Mouse (Mus musculus) urinary bladder, adult 18-20 months (tissue): ENCODE results near the gene Cntrob.

Experiments
- DNase-seq, 2 experiments: peaks; one replicate each; pipeline ENCODE4 v3.0.0; 2022; ENCODE audit warnings: low spot score in 2 of 2, mixed read lengths in 2 of 2

Gene Cntrob

DNA sequence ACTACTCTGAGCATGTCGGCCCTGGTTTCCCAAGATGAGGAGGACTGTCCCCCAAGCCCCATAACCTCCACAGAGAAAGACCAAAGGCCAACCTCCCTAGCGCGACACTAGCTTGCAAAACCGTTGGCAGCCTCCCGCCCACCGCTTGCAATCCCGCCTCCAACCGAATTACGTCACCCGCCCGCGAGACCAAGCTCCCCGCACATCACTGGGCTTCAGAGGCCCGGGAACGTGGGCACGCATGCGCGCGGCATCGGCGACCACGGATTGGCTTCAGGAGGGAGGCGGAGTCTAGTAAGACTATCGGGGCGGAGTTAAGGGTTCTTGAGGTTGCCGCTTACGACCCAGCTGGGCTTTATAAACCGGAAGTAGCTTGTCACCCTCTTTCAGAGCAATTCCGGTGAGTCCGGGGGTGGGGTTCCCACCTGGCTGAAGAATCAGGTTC, at the start of gene Cntrob, which contains the start of gene Trappc1:
Gene Cntrob (minus strand): TSS at position 109 of the 445 bp plus-strand sequence.
Gene Trappc1 (plus strand): TSS at position 314 of the 445 bp plus-strand sequence.
- peak; percentile 90 to 99 for DNase-seq

- no peak for DNase-seq
Measured at GRCm38 (mm10) chr11:69372780-69373170, 49.2 kb upstream of the Cntrob start.

GRCm38 (mm10) chr11:69372056-69372779, 48.6 kb upstream of the Cntrob start:
- no peak for DNase-seq

- DNase-seq: no peak
Measured at GRCm38 (mm10) chr11:69371601-69372000, 48.0 kb upstream of the Cntrob start.

DNA sequence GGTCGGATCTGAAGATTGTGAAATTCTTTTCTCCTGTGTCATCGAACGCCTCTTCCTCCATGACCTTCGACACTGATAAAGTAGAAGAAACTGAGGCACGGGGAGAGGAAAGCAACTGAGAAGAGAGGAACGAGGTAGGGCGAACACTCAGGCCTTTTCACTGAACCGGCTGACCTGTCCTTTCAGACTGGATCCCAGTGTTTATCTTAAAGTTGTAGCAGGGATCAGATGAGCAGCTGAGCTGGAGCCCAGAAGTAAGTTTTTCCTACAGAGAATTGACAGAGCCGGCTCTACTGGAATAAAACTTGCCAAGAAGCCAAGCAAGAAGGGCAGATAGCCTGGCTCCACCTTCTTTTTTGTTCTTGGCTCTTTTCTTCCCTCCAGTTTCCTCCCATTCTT, 47.2 kb upstream of the Cntrob start:
- peak in 1 of 2 experiments; percentile 8 for DNase-seq

GRCm38 (mm10) chr11:69369990-69370816, 46.6 kb upstream of the Cntrob start:
- DNase-seq: no peak

GRCm38 (mm10) chr11:69369215-69369989, 45.8 kb upstream of the Cntrob start, which contains the start of gene Chd3:
Chd3 (minus strand) TSS chr11:69369406.
- DNase-seq: no peak

GRCm38 (mm10) chr11:69368356-69369214, 45.0 kb upstream of the Cntrob start:
- DNase-seq: peak in 1 of 2 experiments; percentile 49

GRCm38 (mm10) chr11:69367616-69368355, 44.2 kb upstream of the Cntrob start:
- peak in 1 of 2 experiments; percentile 44 for DNase-seq

GRCm38 (mm10) chr11:69366855-69367615, 43.5 kb upstream of the Cntrob start:
- DNase-seq: peak in 1 of 2 experiments; percentile 34

- DNase-seq: peak; percentile 90 to 94
Measured at GRCm38 (mm10) chr11:69366157-69366854, 42.7 kb upstream of the Cntrob start.

GRCm38 (mm10) chr11:69365722-69366121, 42.1 kb upstream of the Cntrob start:
- peak; percentile 44 to 54 for DNase-seq

DNA sequence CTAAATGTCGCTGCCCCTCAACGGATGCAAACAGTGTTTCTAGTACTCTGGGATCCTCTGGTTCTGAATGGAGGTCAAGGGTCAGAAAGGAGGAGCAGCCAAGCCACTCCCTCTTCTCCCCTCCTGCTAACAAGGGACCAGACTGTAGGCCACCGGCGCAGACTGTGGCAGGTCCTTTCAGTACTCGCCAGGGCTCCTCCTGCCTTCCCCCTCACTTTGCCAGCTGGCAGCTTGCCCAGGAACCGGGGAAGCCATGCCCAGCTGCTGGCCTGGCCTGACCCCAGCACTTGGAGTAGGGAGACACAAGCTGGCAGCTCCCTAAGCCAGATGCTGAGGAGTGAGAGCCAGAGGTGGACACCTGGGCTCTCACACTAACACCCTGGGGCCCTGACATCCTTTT, 41.3 kb upstream of the Cntrob start:
- DNase-seq: peak; percentile 86 to 88

GRCm38 (mm10) chr11:69364376-69364775, 40.8 kb upstream of the Cntrob start:
- no peak for DNase-seq

- no peak for DNase-seq
Measured at GRCm38 (mm10) chr11:69362479-69362878, 38.9 kb upstream of the Cntrob start.

- DNase-seq: no peak
Measured at GRCm38 (mm10) chr11:69362021-69362420, 38.4 kb upstream of the Cntrob start.

GRCm38 (mm10) chr11:69357690-69358089, 34.1 kb upstream of the Cntrob start:
- DNase-seq: no peak

DNA sequence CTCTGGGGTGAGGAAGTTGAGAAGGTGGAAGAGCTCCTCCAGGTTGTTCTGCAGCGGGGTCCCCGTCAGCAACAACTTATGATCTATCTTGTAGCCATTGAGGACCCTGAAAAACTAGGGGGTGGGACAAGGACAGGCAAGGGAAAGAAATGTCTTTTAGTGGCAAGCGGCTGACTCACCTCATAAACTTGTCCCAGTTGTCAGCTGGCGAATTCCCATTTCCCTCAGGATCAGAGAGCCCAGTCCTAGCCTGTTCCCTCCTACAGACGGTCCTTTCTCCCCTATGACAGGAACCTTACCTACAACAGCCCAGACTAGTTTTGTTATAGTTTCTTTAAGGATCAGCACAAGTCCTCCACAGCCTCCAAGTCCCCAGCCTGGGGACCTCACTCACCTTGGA, 33.0 kb upstream of the Cntrob start:
- DNase-seq: no peak

GRCm38 (mm10) chr11:69346441-69346840, 22.9 kb upstream of the Cntrob start:
- no peak for DNase-seq
